Mouse (Mus musculus): Measurements from ENCODE around the gene Esyt2.

The Esyt2 gene

GRCm38 (mm10) chr12:116280149-116280652 lies 795 bp upstream of the Esyt2 start:
- no peak for DNase-seq (ENCODE audit: low spot score)

- no peak for DNase-seq (ENCODE audit: low spot score)
These were observed 658 bp downstream of the Esyt2 start for GRCm38 (mm10) chr12:116281427-116282281.

GRCm38 (mm10) chr12:116282856-116283255 lies 1.9 kb downstream of the Esyt2 start:
- no peak for DNase-seq (ENCODE audit: low spot score)

GRCm38 (mm10) chr12:116283511-116283910 lies 2.5 kb downstream of the Esyt2 start:
- no peak for DNase-seq (ENCODE audit: low spot score)

- no peak for DNase-seq (ENCODE audit: low spot score)
These were observed 12.2 kb downstream of the Esyt2 start for GRCm38 (mm10) chr12:116293185-116293584.

GRCm38 (mm10) chr12:116293599-116294292 lies 12.8 kb downstream of the Esyt2 start:
- no peak for DNase-seq (ENCODE audit: low spot score)

GRCm38 (mm10) chr12:116299906-116300305 lies 18.9 kb downstream of the Esyt2 start:
- no peak for DNase-seq (ENCODE audit: low spot score)

GRCm38 (mm10) chr12:116302181-116302580 lies 21.2 kb downstream of the Esyt2 start:
- DNase-seq (ENCODE audit: low spot score) = no peak

GRCm38 (mm10) chr12:116306042-116306441 lies 25.0 kb downstream of the Esyt2 start:
- DNase-seq (ENCODE audit: low spot score) = no peak

- DNase-seq (ENCODE audit: low spot score) = no peak
These were observed 26.9 kb downstream of the Esyt2 start for GRCm38 (mm10) chr12:116307870-116308269.

GRCm38 (mm10) chr12:116308612-116309011 lies 27.6 kb downstream of the Esyt2 start:
- DNase-seq (ENCODE audit: low spot score) = no peak

- no peak for DNase-seq (ENCODE audit: low spot score)
These were observed 32.8 kb downstream of the Esyt2 start for GRCm38 (mm10) chr12:116313816-116314215.

- no peak for DNase-seq (ENCODE audit: low spot score)
These were observed 34.5 kb downstream of the Esyt2 start for GRCm38 (mm10) chr12:116315498-116315897.

GRCm38 (mm10) chr12:116317818-116318217 lies 36.8 kb downstream of the Esyt2 start:
- DNase-seq (ENCODE audit: low spot score) = no peak

- no peak for DNase-seq (ENCODE audit: low spot score)
These were observed 44.5 kb downstream of the Esyt2 start for GRCm38 (mm10) chr12:116325545-116325944.

GRCm38 (mm10) chr12:116326159-116326558 lies 45.2 kb downstream of the Esyt2 start:
- DNase-seq (ENCODE audit: low spot score) = no peak

GRCm38 (mm10) chr12:116334253-116334652 lies 53.3 kb downstream of the Esyt2 start:
- DNase-seq (ENCODE audit: low spot score) = no peak

GRCm38 (mm10) chr12:116340160-116340559 lies 59.2 kb downstream of the Esyt2 start:
- no peak for DNase-seq (ENCODE audit: low spot score)

GRCm38 (mm10) chr12:116348755-116349286 lies 67.8 kb downstream of the Esyt2 start:
- DNase-seq (ENCODE audit: low spot score) = no peak

GRCm38 (mm10) chr12:116349376-116349775 lies 68.4 kb downstream of the Esyt2 start:
- no peak for DNase-seq (ENCODE audit: low spot score)

GRCm38 (mm10) chr12:116351022-116351421 lies 70.0 kb downstream of the Esyt2 start:
- DNase-seq (ENCODE audit: low spot score) = no peak

- no peak for DNase-seq (ENCODE audit: low spot score)
These were observed 71.4 kb downstream of the Esyt2 start for GRCm38 (mm10) chr12:116352404-116352803.

GRCm38 (mm10) chr12:116354694-116355093 lies 73.7 kb downstream of the Esyt2 start:
- no peak for DNase-seq (ENCODE audit: low spot score)
